19 mouse cellular contexts compared by ENCODE assay signal in genomic region chr6:109433596-109433995, GRCm38 (mm10).
DNase-seq lines count a peak whose midpoint lies in the region; ATAC-seq and TF ChIP-seq lines count a peak whose summit lies in the region.
"Had no signal": no experiment of that assay in that cellular context is flagged by ENCODE, and none has a peak within 500 bp of the region (broad histone marks: within the 10 kb centered on the region; RNA-seq: fewer than 3 reads in every experiment).

No protein-coding gene starts in this region.

- TF ChIP-seq CTCF in brain, embryonic 14.5 days (IDR thresholded peaks at IDR 0.05; ENCODE audit: borderline replicate concordance, extremely low read depth, insufficient read depth, insufficient read length): no peak

- peak; percentile 29 to 40 for DNase-seq in cerebellum, postnatal 14 days
- peak; percentile 55 for DNase-seq in left cerebral cortex, postnatal 4 days
- DNase-seq in left cerebral cortex, adult 11 months (ENCODE audit: low spot score): no peak
- peak; percentile 51 for DNase-seq in Muller cell, postnatal 12 days (ENCODE audit: inconsistent ontology term)
- peak; percentile 42 for DNase-seq in brain, embryonic 14.5 days (ENCODE audit: low read depth)
- DNase-seq in right cerebral cortex, postnatal 14 days: no peak
- DNase-seq: adrenal gland, adult 2 months; adrenal gland, postnatal 14 days; B cell, adult 2 months; cerebellum, adult 11 months; cerebellum, adult 8-10 months; cerebellum, postnatal 25 days; forebrain, postnatal 0 days; gastrocnemius, adult 2 months; gastrocnemius, postnatal 14 days; heart, adult 11 months had no signal

- no peak for TF ChIP-seq POLR2A in brain, embryonic 14.5 days (IDR thresholded peaks at IDR 0.05; ENCODE audit: borderline replicate concordance, extremely low read depth, insufficient read depth, insufficient read length, poor library complexity, severe bottlenecking)

- intact Hi-C loops in left cerebral cortex, postnatal 4 days (cut with DNase I): no loop called here

- no peak for ATAC-seq in cerebellum, adult (ENCODE audit: insufficient number of reproducible peaks, low FRiP score, low TSS enrichment)
- ATAC-seq: forebrain, embryonic 14.5 days; forebrain, postnatal 0 days; intestine, embryonic 15.5 days had no signal

Comparison
In these comparisons a context has a peak if more than half of its experiments do, and no peak if none do; other contexts are left out.
1. DNase-seq: peak in cerebellum, postnatal 14 days (2 of 2), left cerebral cortex, postnatal 4 days (single experiment), Muller cell, postnatal 12 days (single experiment) and brain, embryonic 14.5 days (single experiment); none in left cerebral cortex, adult 11 months (single experiment) and right cerebral cortex, postnatal 14 days (single experiment).